Mouse (Mus musculus) kidney, adult 18-20 months (tissue): Measurements from ENCODE around the gene Smlr1.

Experiments
- DNase-seq: peaks from one replicate; pipeline ENCODE4 v3.0.0; 2021

Gene Smlr1

GRCm38 (mm10) chr10:25488456-25488855, 47.6 kb downstream of the Smlr1 start:
- peak; percentile 71 for DNase-seq

GRCm38 (mm10) chr10:25482791-25483190, 53.3 kb downstream of the Smlr1 start:
- DNase-seq: no peak

GRCm38 (mm10) chr10:25479716-25480115, 56.4 kb downstream of the Smlr1 start:
- no peak for DNase-seq
